9 mouse cellular contexts compared by ENCODE assay signal in genomic region chr13:97436719-97437350, GRCm38 (mm10).
DNase-seq lines count a peak whose midpoint lies in the region; ATAC-seq lines count a peak whose summit lies in the region.
"Had no signal": no experiment of that assay in that cellular context is flagged by ENCODE, and none has a peak within 500 bp of the region (broad histone marks: within the 10 kb centered on the region; RNA-seq: fewer than 3 reads in every experiment).

No protein-coding gene starts in this region.

- no peak overlapping the region for H3K9ac ChIP-seq in limb, embryonic 12.5 days (replicated peaks)
- no peak overlapping the region for H3K9ac ChIP-seq in stomach, embryonic 15.5 days

- no peaks in the 10 kb centered on the region for H3K36me3 ChIP-seq in heart, embryonic 10.5 days
- no peaks in the 10 kb centered on the region for H3K36me3 ChIP-seq in limb, embryonic 12.5 days
- no peaks in the 10 kb centered on the region for H3K36me3 ChIP-seq in stomach, embryonic 15.5 days

- H3K27ac ChIP-seq in heart, embryonic 10.5 days = peak overlapping the region; percentile 92
- H3K27ac ChIP-seq in limb, embryonic 12.5 days = no peak overlapping the region
- peak overlapping the region; percentile 17; the same call in 1 of the 2 replicates for H3K27ac ChIP-seq in stomach, embryonic 15.5 days

- H3K4me3 ChIP-seq in heart, embryonic 10.5 days = peak overlapping the region; percentile 61
- no peak overlapping the region for H3K4me3 ChIP-seq in limb, embryonic 12.5 days (replicated peaks)
- H3K4me3 ChIP-seq in stomach, embryonic 15.5 days (replicated peaks) = no peak overlapping the region

- H3K9me3 ChIP-seq in heart, embryonic 10.5 days = no peaks in the 10 kb centered on the region
- H3K9me3 ChIP-seq in limb, embryonic 12.5 days = no peaks in the 10 kb centered on the region
- no peaks in the 10 kb centered on the region for H3K9me3 ChIP-seq in stomach, embryonic 15.5 days

- peaks cover 61% of the 10 kb centered on the region for H3K4me1 ChIP-seq in heart, embryonic 10.5 days
- peaks cover 55% of the 10 kb centered on the region for H3K4me1 ChIP-seq in limb, embryonic 12.5 days (replicated peaks)
- peaks cover 31% of the 10 kb centered on the region for H3K4me1 ChIP-seq in stomach, embryonic 15.5 days

- H3K27me3 ChIP-seq in heart, embryonic 10.5 days (ENCODE audit: insufficient read depth, poor library complexity, severe bottlenecking) = 0 out of 2 replicates have a peak, but pooled peaks cover 3% of the 10 kb centered on the region
- H3K27me3 ChIP-seq in limb, embryonic 12.5 days = peaks cover 27% of the 10 kb centered on the region
- H3K27me3 ChIP-seq in stomach, embryonic 15.5 days (replicated peaks) = no peaks in the 10 kb centered on the region

- WGBS in heart, embryonic 10.5 days = 28% methylated on average over 5 of the region's 5 CpGs
- WGBS in limb, embryonic 12.5 days = 20% methylated on average over 5 of the region's 5 CpGs
- WGBS in stomach, embryonic 15.5 days = 24% methylated on average over 5 of the region's 5 CpGs

- no peak for ATAC-seq in limb, embryonic 12.5 days (ENCODE audit: insufficient number of reproducible peaks, insufficient read depth, low FRiP score, low TSS enrichment, low read depth)
- ATAC-seq in stomach, embryonic 15.5 days (ENCODE audit: insufficient read depth, low FRiP score, low read depth) = no peak
- no peak for ATAC-seq in erythroid progenitor cell, adult 5-6 weeks (replicated peaks; ENCODE audit: low FRiP score, poor library complexity, severe bottlenecking)

- no peak for DNase-seq in heart, embryonic 10.5 days (ENCODE audit: low spot score)
- no peak for DNase-seq in heart, postnatal 4 days
- peak; percentile 31 for DNase-seq in right cerebral cortex, postnatal 4 days
- DNase-seq in right cerebral cortex, postnatal 25 days = no peak
- no peak for DNase-seq in kidney, postnatal 10 days
- DNase-seq: cerebellum, adult 9-10 months had no signal

- peak overlapping the region; percentile 77; the same call in 1 of the 2 replicates for H3K4me2 ChIP-seq in limb, embryonic 12.5 days
- H3K4me2 ChIP-seq in stomach, embryonic 15.5 days = no peak overlapping the region
